Comparison of ENCODE assay signal across 11 mouse cellular contexts in the genomic region with DNA sequence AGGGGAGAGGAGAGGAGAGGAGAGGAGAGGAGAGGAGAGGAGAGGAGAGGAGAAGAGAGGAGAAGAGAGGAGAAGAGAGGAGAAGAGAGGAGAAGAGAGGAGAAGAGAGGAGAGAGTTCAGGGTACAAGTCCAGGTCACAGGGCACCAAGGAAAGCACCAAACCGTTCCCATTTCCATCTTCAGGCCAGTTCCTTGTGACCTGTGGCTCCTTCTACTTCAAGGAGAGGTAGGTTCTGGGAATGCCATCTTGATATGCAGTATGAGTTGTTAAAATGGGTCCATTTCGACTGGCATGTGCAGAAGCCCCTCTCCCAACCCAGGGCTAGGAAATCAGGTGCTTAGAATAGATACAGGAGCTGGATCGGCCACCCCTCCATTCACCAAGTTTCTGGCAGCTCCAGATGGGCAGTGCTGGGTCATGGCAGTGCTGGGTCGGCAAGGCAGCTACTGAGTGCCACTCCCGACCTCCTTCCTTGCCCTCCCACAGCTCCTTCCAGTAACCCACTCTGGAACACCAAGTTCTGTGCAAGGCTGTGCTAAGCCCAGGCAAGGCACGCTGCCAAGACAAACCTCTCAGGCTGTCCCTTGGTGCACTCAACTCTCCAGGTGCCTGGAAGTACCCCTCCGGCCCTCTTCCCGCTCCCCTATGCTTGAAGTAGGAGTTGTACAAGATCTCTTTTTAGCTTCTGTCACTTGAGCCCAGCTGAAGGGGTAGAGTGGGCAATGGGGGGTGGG. TPM values are rescaled to one million over a fixed set of nuclear protein-coding genes. Genes with fewer than 3 reads are reported as not detected.
DNase-seq lines count a peak whose midpoint lies in the region; ATAC-seq lines count a peak whose summit lies in the region.
"Had no signal": no experiment of that assay in that cellular context is flagged by ENCODE, and none has a peak within 500 bp of the region (broad histone marks: within the 10 kb centered on the region; RNA-seq: fewer than 3 reads in every experiment).

No protein-coding gene starts in this region.

- H3K27ac ChIP-seq in forebrain, embryonic 10.5 days = 0 out of 2 replicates have a peak overlapping the region, but pooled peaks have one; percentile 31
- no peak overlapping the region for H3K27ac ChIP-seq in forebrain, embryonic 14.5 days (ENCODE audit: low read depth, low read length)
- H3K27ac ChIP-seq: layer of hippocampus, adult 2 months; neural tube, embryonic 15.5 days had no signal

- intact Hi-C loops in left cerebral cortex, postnatal 4 days (cut with DNase I) = no loop called here

- no peak for ATAC-seq in forebrain, embryonic 14.5 days

- no peak overlapping the region for H3K9ac ChIP-seq in forebrain, embryonic 14.5 days (ENCODE audit: low read length)
- H3K9ac ChIP-seq: neural tube, embryonic 15.5 days had no signal

- H3K36me3 ChIP-seq in forebrain, embryonic 10.5 days (replicated peaks) = no peaks in the 10 kb centered on the region
- H3K36me3 ChIP-seq in forebrain, embryonic 14.5 days (ENCODE audit: control insufficient read depth, insufficient read depth, low read length) = no peaks in the 10 kb centered on the region
- H3K36me3 ChIP-seq: neural tube, embryonic 15.5 days had no signal

- H3K9me3 ChIP-seq in forebrain, embryonic 10.5 days = no peaks in the 10 kb centered on the region
- H3K9me3 ChIP-seq in forebrain, embryonic 14.5 days (replicated peaks; ENCODE audit: control insufficient read depth, low read length) = no peaks in the 10 kb centered on the region
- H3K9me3 ChIP-seq: neural tube, embryonic 15.5 days had no signal

- WGBS in forebrain, embryonic 10.5 days = 66% methylated on average over 8 of the region's 8 CpGs
- 64% methylated on average over 8 of the region's 8 CpGs for WGBS in forebrain, embryonic 14.5 days

- H3K4me3 ChIP-seq in forebrain, embryonic 10.5 days = no peak overlapping the region
- H3K4me3 ChIP-seq in forebrain, embryonic 14.5 days (ENCODE audit: low read depth, low read length) = no peak overlapping the region
- H3K4me3 ChIP-seq: layer of hippocampus, adult 2 months; neural tube, embryonic 15.5 days had no signal

- H3K4me1 ChIP-seq in forebrain, embryonic 10.5 days = peaks cover 30% of the 10 kb centered on the region
- H3K4me1 ChIP-seq in forebrain, embryonic 14.5 days (ENCODE audit: control insufficient read depth, insufficient read depth, low read length) = no peaks in the 10 kb centered on the region
- H3K4me1 ChIP-seq: neural tube, embryonic 15.5 days had no signal

- H3K27me3 ChIP-seq in forebrain, embryonic 10.5 days (ENCODE audit: poor library complexity, severe bottlenecking) = peaks cover 32% of the 10 kb centered on the region
- H3K27me3 ChIP-seq in forebrain, embryonic 14.5 days (replicated peaks; ENCODE audit: control insufficient read depth, insufficient read depth, low read length) = 0 out of 2 replicates have a peak, but pooled peaks cover 3% of the 10 kb centered on the region

- H3K4me2 ChIP-seq in forebrain, embryonic 14.5 days (ENCODE audit: low read length) = no peak overlapping the region
- H3K4me2 ChIP-seq: neural tube, embryonic 15.5 days had no signal

- no peak for DNase-seq in forebrain, embryonic 10.5 days (ENCODE audit: extremely low spot score, low spot score)
- no peak for DNase-seq in forebrain, embryonic 14.5 days (ENCODE audit: low spot score)
- DNase-seq in adipocyte (ENCODE audit: low spot score) = peak; percentile 68
- peak; percentile 86 to 95 for DNase-seq in kidney, postnatal 25 days
- DNase-seq in lung, postnatal 36 days = peak; percentile 94
- no peak for DNase-seq in left cerebral cortex, postnatal 4 days
- DNase-seq in frontal cortex, postnatal 36 days (ENCODE audit: low spot score in 2 of 2) = no peak
- no peak for DNase-seq in right cerebral cortex, postnatal 10 days (ENCODE audit: low spot score in 2 of 2)

RNA-seq across cellular contexts. Expression of gene Prr15l, which starts 3.6 kb away (rescaled TPM):
- polyA plus RNA-seq in forebrain, embryonic 10.5 days (2016; fragmentation: Nextera tagmentation; extraction: Ambion mirVana) = 0.36 and 0.40 TPM in 2 replicates
- polyA plus RNA-seq in forebrain, embryonic 14.5 days (2014; fragmentation: Nextera tagmentation; extraction: Ambion mirVana) = 0.09 TPM in 1 of 2 replicates, not detected in the other
- not detected for total RNA-seq in left cerebral cortex, postnatal 4 days (2021)
- total RNA-seq: layer of hippocampus, adult 2 months; megakaryocyte progenitor cell, adult 5-6 weeks had no signal

RNA-seq across cellular contexts. Expression of gene Pnpo, which starts 12.3 kb away (rescaled TPM):
- 36.8 and 40.7 TPM in 2 replicates for polyA plus RNA-seq in forebrain, embryonic 10.5 days (2016; fragmentation: Nextera tagmentation; extraction: Ambion mirVana)
- 19.0 and 21.9 TPM in 2 replicates for polyA plus RNA-seq in forebrain, embryonic 14.5 days (2014; fragmentation: Nextera tagmentation; extraction: Ambion mirVana)
- total RNA-seq in left cerebral cortex, postnatal 4 days (2021) = 10 to 100 TPM; 11.7 to 15.1 TPM

RNA-seq across cellular contexts. Expression of gene Cdk5rap3, which starts 15.2 kb away (rescaled TPM):
- polyA plus RNA-seq in forebrain, embryonic 10.5 days (2016; fragmentation: Nextera tagmentation; extraction: Ambion mirVana) = 107 and 111 TPM in 2 replicates
- 91.2 and 98.4 TPM in 2 replicates for polyA plus RNA-seq in forebrain, embryonic 14.5 days (2014; fragmentation: Nextera tagmentation; extraction: Ambion mirVana)
- total RNA-seq in left cerebral cortex, postnatal 4 days (2021) = 10 to 100 TPM; 63.3 to 65.4 TPM

RNA-seq across cellular contexts. Expression of gene Sp2, which starts 51.3 kb away (rescaled TPM):
- 29.7 and 30.9 TPM in 2 replicates for polyA plus RNA-seq in forebrain, embryonic 10.5 days (2016; fragmentation: Nextera tagmentation; extraction: Ambion mirVana)
- polyA plus RNA-seq in forebrain, embryonic 14.5 days (2014; fragmentation: Nextera tagmentation; extraction: Ambion mirVana) = 14.3 and 14.6 TPM in 2 replicates
- total RNA-seq in left cerebral cortex, postnatal 4 days (2021) = 10 to 100 TPM in 1 of 2 experiments, 1 to 10 TPM in 1; 9.5 to 11.5 TPM

Comparison
In these comparisons a context has a peak if more than half of its experiments do, and no peak if none do; other contexts are left out.
1. DNase-seq: peak in adipocyte (single experiment), kidney, postnatal 25 days (2 of 2) and lung, postnatal 36 days (single experiment); none in forebrain, embryonic 10.5 days (single experiment), forebrain, embryonic 14.5 days (single experiment), left cerebral cortex, postnatal 4 days (single experiment), frontal cortex, postnatal 36 days (0 of 2) and right cerebral cortex, postnatal 10 days (0 of 2).